Mouse (Mus musculus) embryonic facial prominence, embryonic 15.5 days (tissue): Measurements from ENCODE around the gene Cds1. TPM values are rescaled to one million over a fixed set of nuclear protein-coding genes. Genes with fewer than 3 reads are reported as not detected.

ENCODE experiments used
- ATAC-seq: fragments of 200-750 bp; cut with Nextera tagmentation; 2 replicates; pipeline ENCODE4 v1.8.0; 2017; ENCODE audit warnings: low read depth, moderate TSS enrichment; ENCODE audit not compliant: insufficient number of reproducible peaks, low FRiP score, low TSS enrichment
- H3K27ac ChIP-seq: fragments of 300-500 bp; sonication (generic); replicated peaks from 2 replicates; pipeline ENCODE4 v1.5.1; 2015; ENCODE audit warnings: mild to moderate bottlenecking, inconsistent platforms
- H3K27me3 ChIP-seq: fragments of 300-500 bp; sonication (generic); 2 replicates; pipeline ENCODE4 v1.6.1; 2015; ENCODE audit warnings: inconsistent platforms
- H3K36me3 ChIP-seq: fragments of 300-500 bp; sonication (generic); 2 replicates; pipeline ENCODE4 v1.6.1; 2015; ENCODE audit warnings: mild to moderate bottlenecking, inconsistent platforms
- H3K4me1 ChIP-seq: fragments of 300-500 bp; sonication (generic); 2 replicates; pipeline ENCODE4 v1.6.1; 2015; ENCODE audit warnings: inconsistent platforms
- H3K4me2 ChIP-seq: fragments of 300-500 bp; sonication (generic); replicated peaks from 2 replicates; pipeline ENCODE4 v1.6.1; 2015; ENCODE audit warnings: mild to moderate bottlenecking, inconsistent platforms
- H3K4me3 ChIP-seq: fragments of 300-500 bp; sonication (generic); replicated peaks from 2 replicates; pipeline ENCODE4 v1.5.1; 2015; ENCODE audit warnings: mild to moderate bottlenecking, inconsistent platforms
- H3K9ac ChIP-seq: fragments of 300-500 bp; sonication (generic); 2 replicates; pipeline ENCODE4 v1.6.1; 2015; ENCODE audit warnings: inconsistent platforms
- H3K9me3 ChIP-seq: fragments of 300-500 bp; sonication (generic); replicated peaks from 2 replicates; pipeline ENCODE4 v1.6.1; 2016; ENCODE audit warnings: inconsistent platforms
- WGBS: fragments of 180-500 bp; shearing (Covaris S2); methylation state at CpG from one replicate; pipeline ENCODE4 v1.1.7; 2015; 5-methylcytosine and 5-hydroxymethylcytosine counted together
- polyA plus RNA-seq: library from polyadenylated mRNA; unstranded; fragments of >200 nt; fragmentation: Nextera tagmentation; extraction: Ambion mirVana; gene quantifications from 2 replicates; pipeline ENCODE4 v1.2.1, GENCODE M21; 2015

Gene Cds1
- polyA plus RNA-seq, 1 experiment from 2014 or later: 19.2 TPM

DNA sequence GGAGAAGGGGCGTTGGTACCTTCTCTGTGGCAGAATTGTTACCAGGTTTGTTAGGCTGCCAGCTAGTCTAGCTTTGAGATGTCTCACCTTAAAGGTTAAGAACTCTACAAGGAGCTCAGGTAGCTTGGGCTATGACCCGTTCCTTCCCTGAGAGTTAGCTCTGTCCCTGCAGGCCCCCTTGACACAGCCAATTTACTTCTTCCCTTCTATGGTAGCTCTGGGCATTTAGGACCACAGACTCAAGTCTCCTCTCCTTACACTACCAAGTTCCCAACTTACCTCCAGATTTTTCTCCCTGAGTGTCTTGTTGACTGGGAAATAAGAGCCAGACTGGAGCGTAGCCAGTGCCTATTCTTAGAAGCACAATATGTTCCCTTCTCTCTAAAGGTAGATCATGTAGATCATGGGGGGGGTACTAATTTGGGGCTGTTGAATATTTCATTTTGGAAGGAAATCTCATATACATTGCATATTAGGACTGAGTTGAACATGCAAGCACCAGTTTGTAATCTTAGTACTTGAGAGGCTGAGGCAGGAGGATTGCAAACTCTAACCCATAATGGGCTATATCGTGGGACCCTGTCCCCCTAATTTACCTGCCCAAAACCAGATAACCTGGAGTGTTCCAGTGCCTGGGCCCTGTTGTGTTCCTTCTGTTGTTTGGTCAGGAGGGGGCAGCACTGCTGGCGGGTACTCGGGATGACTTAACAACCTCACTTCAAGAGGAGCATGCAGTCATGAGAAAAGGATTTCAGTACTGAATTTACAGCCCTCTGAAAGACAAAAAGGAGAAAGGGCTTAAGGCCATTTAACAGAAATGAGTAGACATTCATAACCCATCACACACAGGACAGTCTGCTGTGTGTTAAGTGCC is 46.6 kb downstream of the Cds1 start:
- Histone ChIP-seq H3K27me3 (no peaks in the 10 kb centered on the region), H3K27ac (no peak overlapping the region), H3K9me3 (no peaks in the 10 kb centered on the region), H3K4me1 (no peaks in the 10 kb centered on the region), H3K9ac (no peak overlapping the region), H3K4me2 (no peak overlapping the region), H3K36me3 (no peaks in the 10 kb centered on the region), H3K4me3 (no peak overlapping the region)
- WGBS: 90% methylated on average over 6 of the region's 6 CpGs
- no peak for ATAC-seq

DNA sequence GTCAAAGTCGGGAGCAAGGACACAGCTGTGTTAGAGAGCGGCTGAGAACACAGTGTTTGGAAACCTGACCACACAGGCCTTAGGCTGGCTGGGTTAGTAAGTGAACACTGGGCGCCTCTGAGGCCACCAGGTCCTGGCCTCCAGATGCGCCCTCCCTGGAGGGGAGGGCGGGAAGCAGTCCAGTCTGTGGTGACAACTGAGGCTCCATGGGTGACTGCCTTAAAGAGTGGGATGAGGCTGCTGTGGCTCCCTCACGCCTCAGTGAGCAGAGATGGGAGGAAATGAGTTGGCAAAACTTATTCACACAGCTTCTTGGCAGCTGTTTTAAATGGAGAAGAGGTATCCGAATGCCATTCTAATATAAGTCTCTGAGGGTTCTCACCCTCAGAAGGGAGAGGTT is 51.9 kb downstream of the Cds1 start:
- Histone ChIP-seq H3K9me3 (no peaks in the 10 kb centered on the region), H3K4me2 (no peak overlapping the region), H3K4me1 (no peaks in the 10 kb centered on the region), H3K9ac (no peak overlapping the region), H3K4me3 (no peak overlapping the region), H3K27ac (no peak overlapping the region), H3K27me3 (0 out of 2 replicates have a peak, but pooled peaks cover 4% of the 10 kb centered on the region), H3K36me3 (no peaks in the 10 kb centered on the region)
- no peak for ATAC-seq
- WGBS: 46% methylated on average over 7 of the region's 7 CpGs

DNA sequence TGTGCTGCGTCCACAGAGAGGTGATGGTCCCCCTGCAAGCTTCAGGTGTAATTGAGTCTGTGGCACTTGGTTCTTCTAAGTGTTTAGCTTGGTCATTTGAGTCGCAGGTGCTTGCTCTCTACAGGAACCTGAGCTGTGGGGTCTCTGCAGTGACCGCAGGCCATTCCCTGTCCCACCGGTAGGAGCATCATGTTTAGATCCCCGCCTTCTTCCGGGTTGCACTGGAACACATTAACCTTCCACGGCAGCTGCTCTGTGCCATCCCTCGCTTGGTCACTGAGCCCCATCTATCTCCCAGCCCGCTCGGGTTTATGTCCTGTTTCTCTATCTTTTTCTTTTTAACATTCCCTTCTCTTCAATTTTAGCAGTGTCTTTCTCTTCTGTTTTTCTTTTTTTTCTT is 54.3 kb downstream of the Cds1 start:
- 49% methylated on average over 10 of the region's 10 CpGs for WGBS
- H3K27ac ChIP-seq: no peak overlapping the region
- H3K4me3 ChIP-seq: no peak overlapping the region
- H3K36me3 ChIP-seq: no peaks in the 10 kb centered on the region
- no peak overlapping the region for H3K9ac ChIP-seq
- ATAC-seq: no peak
- H3K4me1 ChIP-seq: no peaks in the 10 kb centered on the region
- no peak overlapping the region for H3K4me2 ChIP-seq
- 0 out of 2 replicates have a peak, but pooled peaks cover 4% of the 10 kb centered on the region for H3K27me3 ChIP-seq
- no peaks in the 10 kb centered on the region for H3K9me3 ChIP-seq

DNA sequence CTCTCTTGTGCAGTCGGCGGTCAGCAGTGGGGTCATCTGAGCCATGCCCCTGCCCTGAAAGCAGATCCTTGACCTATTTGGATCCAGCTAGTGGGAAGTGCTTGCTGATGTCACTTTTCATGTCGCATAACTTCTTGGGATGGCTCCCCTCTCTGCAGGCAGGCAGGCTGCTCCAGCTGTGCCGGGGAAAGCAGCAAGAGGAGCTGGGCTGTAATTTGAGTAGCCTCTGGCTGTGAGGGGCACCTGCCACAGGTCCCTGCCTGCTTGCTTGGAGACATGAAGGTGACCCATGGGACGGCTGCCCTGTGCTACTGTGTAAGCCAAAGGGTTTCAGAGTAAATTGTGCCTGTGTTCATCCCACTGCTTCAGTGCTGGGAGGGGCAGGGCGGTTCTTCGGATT is 54.9 kb downstream of the Cds1 start:
- Histone ChIP-seq H3K4me2 (no peak overlapping the region), H3K27me3 (0 out of 2 replicates have a peak, but pooled peaks cover 4% of the 10 kb centered on the region), H3K4me1 (no peaks in the 10 kb centered on the region), H3K36me3 (no peaks in the 10 kb centered on the region), H3K27ac (no peak overlapping the region), H3K9ac (no peak overlapping the region), H3K4me3 (no peak overlapping the region), H3K9me3 (no peaks in the 10 kb centered on the region)
- ATAC-seq: no peak
- WGBS: 14% methylated on average over 7 of the region's 7 CpGs

- H3K27me3 ChIP-seq: 0 out of 2 replicates have a peak, but pooled peaks cover 4% of the 10 kb centered on the region
These were observed 56.1 kb downstream of the Cds1 start for GRCm38 (mm10) chr5:101821052-101821451.

DNA sequence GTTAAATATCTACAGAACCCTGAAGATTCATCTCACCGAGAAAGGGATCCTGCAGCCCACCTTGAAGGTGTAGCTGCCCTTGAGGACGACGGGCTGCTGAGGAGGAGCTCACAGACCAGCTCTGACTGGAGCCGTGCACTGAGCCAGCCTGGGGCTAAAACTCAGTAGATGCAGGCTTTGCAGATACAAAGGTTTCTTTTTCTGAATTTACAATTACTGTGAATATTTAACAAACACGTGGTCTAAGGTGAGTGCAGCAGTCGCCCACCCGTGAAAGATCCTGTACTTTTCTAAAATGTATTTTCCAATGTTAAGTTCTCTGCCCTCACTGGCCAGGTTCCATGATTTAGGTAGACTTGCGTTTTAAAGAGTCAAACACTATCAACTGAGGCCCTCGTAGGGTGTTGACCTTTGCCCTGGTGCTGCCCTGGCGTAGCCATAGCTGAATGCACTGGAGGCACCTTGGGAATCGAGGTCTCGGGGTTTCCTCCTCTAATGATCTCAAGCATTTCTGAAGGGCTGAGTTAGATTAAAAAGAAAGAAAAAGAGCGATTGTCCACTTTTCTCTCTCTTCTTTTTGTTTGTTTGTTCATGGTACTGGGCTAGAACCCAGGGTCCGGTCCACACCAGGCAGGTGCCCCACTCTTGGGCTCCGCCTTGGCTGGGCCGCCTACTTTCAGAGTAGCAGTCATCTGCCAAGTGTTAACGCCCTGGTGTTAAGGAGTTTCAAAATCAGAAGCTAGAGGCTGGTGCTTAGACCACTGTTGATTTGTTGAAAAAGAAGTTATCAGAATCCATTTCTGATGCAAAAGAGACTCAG is 56.8 kb downstream of the Cds1 start:
- H3K4me3 ChIP-seq: no peak overlapping the region

More at GRCm38 (mm10) chr5:101821052-101821451, 56.1 kb downstream of the Cds1 start:
- Histone ChIP-seq H3K4me1 (peaks cover 8% of the 10 kb centered on the region), H3K4me3 (no peak overlapping the region), H3K36me3 (no peaks in the 10 kb centered on the region), H3K4me2 (no peak overlapping the region), H3K9me3 (no peaks in the 10 kb centered on the region), H3K27ac (no peak overlapping the region), H3K9ac (no peak overlapping the region)
- no peak for ATAC-seq
- 64% methylated on average over 8 of the region's 8 CpGs for WGBS

GRCm38 (mm10) chr5:101822311-101822670 is 57.4 kb downstream of the Cds1 start:
- ATAC-seq: no peak
- WGBS: 53% methylated on average over 6 of the region's 6 CpGs
- H3K4me3 ChIP-seq: no peak overlapping the region
- H3K27me3 ChIP-seq: 0 out of 2 replicates have a peak, but pooled peaks cover 4% of the 10 kb centered on the region
- H3K9me3 ChIP-seq: no peaks in the 10 kb centered on the region
- peaks cover 17% of the 10 kb centered on the region for H3K4me1 ChIP-seq
- no peak overlapping the region for H3K9ac ChIP-seq
- H3K4me2 ChIP-seq: no peak overlapping the region
- no peak overlapping the region for H3K27ac ChIP-seq
- H3K36me3 ChIP-seq: no peaks in the 10 kb centered on the region

More for the DNA sequence above, 56.8 kb downstream of the Cds1 start:
- H3K9ac ChIP-seq: no peak overlapping the region
- H3K4me2 ChIP-seq: no peak overlapping the region
- H3K4me1 ChIP-seq: peaks cover 12% of the 10 kb centered on the region
- H3K27ac ChIP-seq: no peak overlapping the region
- ATAC-seq: no peak
- H3K9me3 ChIP-seq: no peaks in the 10 kb centered on the region
- 0 out of 2 replicates have a peak, but pooled peaks cover 4% of the 10 kb centered on the region for H3K27me3 ChIP-seq
- H3K36me3 ChIP-seq: no peaks in the 10 kb centered on the region
- 53% methylated on average over 17 of the region's 17 CpGs for WGBS

DNA sequence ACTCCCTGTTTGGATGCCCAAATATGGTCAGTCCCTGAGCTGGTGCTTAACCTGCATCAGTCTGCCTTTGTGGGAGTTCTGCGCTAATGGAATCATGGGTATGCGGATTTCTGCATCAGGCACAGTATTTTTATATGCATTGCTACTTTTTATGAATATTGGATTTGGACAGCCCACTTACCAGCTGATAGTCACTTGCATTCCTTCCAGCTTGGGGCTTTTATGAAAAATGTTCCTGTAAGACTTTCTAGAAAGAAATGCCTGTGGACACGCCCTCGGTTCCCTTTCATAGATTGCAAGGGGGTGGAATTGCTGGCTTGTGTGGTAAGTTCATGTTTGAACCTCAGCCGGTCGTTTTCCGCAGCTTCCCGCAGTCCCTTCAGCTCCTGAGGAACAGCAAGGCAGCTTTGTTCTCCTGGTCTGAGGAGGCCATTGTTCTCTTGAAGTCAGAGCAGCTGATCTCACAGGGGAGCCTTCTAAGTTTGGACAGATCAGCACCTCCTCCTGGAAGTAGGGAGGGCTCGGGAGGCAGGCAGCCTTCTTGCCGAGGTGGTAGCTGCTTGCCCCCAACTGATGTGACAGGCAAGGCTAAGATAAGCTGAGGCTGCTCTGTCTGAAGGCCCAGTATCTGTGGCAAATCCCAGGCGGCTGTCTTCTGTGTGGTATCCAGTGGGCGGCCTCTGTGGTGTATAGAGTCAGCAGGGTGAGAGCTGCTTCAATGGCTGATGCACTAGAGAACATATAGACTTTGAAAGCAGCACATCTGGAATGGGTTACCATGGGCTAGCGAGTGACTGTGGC is 60.4 kb downstream of the Cds1 start:
- 23% methylated on average over 13 of the region's 13 CpGs for WGBS

DNA sequence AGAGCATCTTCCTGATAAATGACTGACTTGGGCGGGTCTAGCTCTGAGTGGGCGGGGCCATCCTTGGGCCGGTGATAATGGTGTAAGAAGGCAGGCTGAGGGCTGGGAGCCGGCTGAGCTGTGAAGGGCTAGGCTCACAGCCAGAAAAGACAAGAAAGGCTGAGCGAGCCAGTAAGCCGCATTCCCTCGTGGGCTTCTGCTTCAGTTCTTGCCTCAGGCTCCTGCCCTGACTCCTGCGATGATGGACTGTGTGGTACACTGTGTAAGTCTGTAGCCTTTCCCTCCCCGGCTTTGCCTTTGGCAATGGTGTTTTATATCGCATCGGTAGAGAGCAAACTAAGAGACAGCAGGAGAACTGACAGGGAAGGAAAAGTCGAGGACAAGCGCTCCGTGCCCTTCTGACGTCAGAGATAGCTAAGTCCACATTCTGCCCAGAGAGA is 61.6 kb downstream of the Cds1 start:
- peak; percentile 61; the same call in 1 of the 2 replicates for ATAC-seq
- Histone ChIP-seq H3K9ac (no peak overlapping the region), H3K27me3 (no peaks in the 10 kb centered on the region), H3K4me1 (peaks cover 23% of the 10 kb centered on the region), H3K27ac (no peak overlapping the region), H3K4me3 (0 out of 2 replicates have a peak overlapping the region, but pooled peaks have one; percentile 5), H3K4me2 (peak overlapping the region; percentile 44), H3K9me3 (no peaks in the 10 kb centered on the region), H3K36me3 (peaks cover 7% of the 10 kb centered on the region; the same call in 1 of the 2 replicates)
- WGBS: 5% methylated on average over 15 of the region's 15 CpGs

More for the DNA sequence above, 60.4 kb downstream of the Cds1 start:
- Histone ChIP-seq H3K36me3 (no peaks in the 10 kb centered on the region), H3K27me3 (0 out of 2 replicates have a peak, but pooled peaks cover 4% of the 10 kb centered on the region), H3K9ac (no peak overlapping the region), H3K27ac (no peak overlapping the region), H3K4me1 (peaks cover 23% of the 10 kb centered on the region), H3K4me2 (no peak overlapping the region), H3K4me3 (no peak overlapping the region), H3K9me3 (no peaks in the 10 kb centered on the region)
- ATAC-seq: no peak

- 33% methylated on average over 12 of the region's 12 CpGs for WGBS
- peaks cover 23% of the 10 kb centered on the region for H3K4me1 ChIP-seq
- peaks cover 8% of the 10 kb centered on the region; the same call in 1 of the 2 replicates for H3K36me3 ChIP-seq
- no peak overlapping the region for H3K27ac ChIP-seq
- H3K4me3 ChIP-seq: no peak overlapping the region
- ATAC-seq: no peak
- H3K4me2 ChIP-seq: no peak overlapping the region
- H3K9ac ChIP-seq: no peak overlapping the region
- no peaks in the 10 kb centered on the region for H3K9me3 ChIP-seq
- H3K27me3 ChIP-seq: no peaks in the 10 kb centered on the region
These were observed 62.5 kb downstream of the Cds1 start for GRCm38 (mm10) chr5:101827477-101827876.
